Mouse (Mus musculus) thymus, adult 2 months (tissue): ENCODE data around the gene Rheb.

Source experiments
- CTCF ChIP-seq: fragments of 200-500 bp; IDR thresholded peaks from 2 replicates; pipeline ENCODE4 v1.5.1; 2012; ENCODE audit warnings: mild to moderate bottlenecking, control low read depth, low read length, moderate library complexity, borderline replicate concordance; ENCODE audit not compliant: control insufficient read depth, poor library complexity, insufficient read depth; ENCODE audit errors: extremely low read depth
- POLR2A ChIP-seq: fragments of 200-500 bp; IDR thresholded peaks from 2 replicates; pipeline ENCODE4 v1.6.1; 2012; ENCODE audit warnings: mild to moderate bottlenecking, low read length, control low read depth, moderate library complexity; ENCODE audit not compliant: control insufficient read depth, poor library complexity, insufficient read depth; ENCODE audit errors: extremely low read depth

DNA sequence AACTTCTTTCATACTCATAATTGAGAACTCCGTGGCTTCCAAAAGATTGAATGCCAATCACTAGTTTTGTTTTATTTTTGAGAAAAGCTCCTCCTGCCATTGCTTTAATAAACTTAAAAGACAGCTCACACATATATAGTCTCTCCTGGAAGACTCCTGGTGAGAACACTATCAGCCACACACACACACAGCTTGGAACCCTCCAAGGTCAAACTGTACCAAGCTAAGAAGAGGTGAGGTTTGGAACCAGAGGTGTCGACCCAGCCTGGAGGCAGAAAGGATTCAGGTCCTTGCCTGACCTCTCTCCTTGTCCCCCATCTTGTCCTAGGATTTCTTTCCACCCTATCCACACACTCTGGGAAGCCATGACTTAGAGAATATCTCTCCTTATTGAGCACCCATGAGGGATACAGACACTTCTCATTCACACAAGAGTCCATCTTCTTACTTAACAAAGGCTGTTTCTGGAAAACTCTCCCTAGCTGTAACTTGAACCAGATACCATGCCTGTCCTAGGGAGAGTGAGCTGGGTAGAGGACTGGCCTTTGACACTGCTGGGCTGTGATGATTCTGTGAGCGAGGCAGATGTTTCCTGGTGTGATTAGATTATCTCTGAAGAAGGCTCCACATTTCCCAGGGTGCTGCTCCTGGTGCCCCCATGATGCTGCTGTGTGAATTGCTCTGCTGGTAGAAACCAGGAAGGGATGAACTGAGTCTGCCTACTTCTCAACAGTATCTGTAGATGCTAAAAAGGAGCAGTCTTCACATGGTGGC, 12.6 kb upstream of the Rheb start:
- no peak for TF ChIP-seq POLR2A
- no peak for TF ChIP-seq CTCF
